ENCODE assay signal across 16 mouse cellular contexts in the genomic region with DNA sequence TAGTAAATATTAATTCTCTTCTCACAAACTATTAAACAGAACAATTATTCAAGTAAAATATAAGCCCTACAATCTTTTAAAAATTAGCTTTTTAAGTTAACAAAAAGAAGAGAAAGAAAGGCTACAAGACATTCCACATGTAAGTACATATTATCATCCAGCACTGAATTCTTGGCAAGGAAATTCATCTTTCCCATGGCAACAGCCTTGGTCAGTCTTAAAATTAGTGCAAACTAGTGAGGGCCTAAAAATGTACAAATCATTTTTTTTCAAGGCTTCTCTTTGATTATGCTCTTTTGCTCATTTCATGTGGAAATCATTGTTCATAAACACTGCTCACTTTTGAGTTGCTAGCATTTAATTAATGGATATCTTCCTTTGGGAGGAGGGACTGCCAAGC.
"Had no signal": no experiment of that assay in that cellular context is flagged by ENCODE, and none has a peak within 500 bp of the region (broad histone marks: within the 10 kb centered on the region; RNA-seq: fewer than 3 reads in every experiment).

No protein-coding gene starts in this region.

- H3K4me3 ChIP-seq: left cerebral cortex, adult 2 months; limb, embryonic 10.5 days; liver, embryonic 15.5 days; megakaryocyte, embryonic 14.5 days; midbrain, embryonic 13.5 days; neural tube, embryonic 13.5 days had no signal

- DNase-seq: kidney, adult 8-10 months; kidney, postnatal 25 days; lung, adult 2 months; lung, postnatal 10 days; right cerebral cortex, adult 18-20 months; right cerebral cortex, postnatal 25 days; thymus, adult 18-20 months; thymus, postnatal 14 days had no signal

- H3K27me3 ChIP-seq: liver, embryonic 15.5 days; megakaryocyte, embryonic 14.5 days; midbrain, embryonic 13.5 days; neural tube, embryonic 13.5 days had no signal

- H3K9me3 ChIP-seq: limb, embryonic 10.5 days; liver, embryonic 15.5 days; megakaryocyte, embryonic 14.5 days; midbrain, embryonic 13.5 days; neural tube, embryonic 13.5 days had no signal

- H3K4me1 ChIP-seq: limb, embryonic 10.5 days; liver, embryonic 15.5 days had no signal

- H3K4me2 ChIP-seq: liver, embryonic 11.5 days; liver, embryonic 15.5 days; midbrain, embryonic 13.5 days; neural tube, embryonic 13.5 days had no signal

- H3K36me3 ChIP-seq: liver, embryonic 15.5 days had no signal

- H3K27ac ChIP-seq: left cerebral cortex, adult 2 months; limb, embryonic 10.5 days; liver, embryonic 15.5 days; macrophage; midbrain, embryonic 13.5 days; neural tube, embryonic 13.5 days had no signal

- ATAC-seq: midbrain, embryonic 13.5 days had no signal

- H3K9ac ChIP-seq: liver, embryonic 15.5 days; midbrain, embryonic 13.5 days; neural tube, embryonic 13.5 days had no signal
